Mouse (Mus musculus) spleen, postnatal 14 days (tissue): Measurements from ENCODE around the gene Gm10306.

Experiments
- DNase-seq, 2 experiments: peaks; one replicate each; pipeline ENCODE4 v3.0.0; 2021 to 2022; ENCODE audit warnings: low spot score in 2 of 2

Gm10306 gene

DNA sequence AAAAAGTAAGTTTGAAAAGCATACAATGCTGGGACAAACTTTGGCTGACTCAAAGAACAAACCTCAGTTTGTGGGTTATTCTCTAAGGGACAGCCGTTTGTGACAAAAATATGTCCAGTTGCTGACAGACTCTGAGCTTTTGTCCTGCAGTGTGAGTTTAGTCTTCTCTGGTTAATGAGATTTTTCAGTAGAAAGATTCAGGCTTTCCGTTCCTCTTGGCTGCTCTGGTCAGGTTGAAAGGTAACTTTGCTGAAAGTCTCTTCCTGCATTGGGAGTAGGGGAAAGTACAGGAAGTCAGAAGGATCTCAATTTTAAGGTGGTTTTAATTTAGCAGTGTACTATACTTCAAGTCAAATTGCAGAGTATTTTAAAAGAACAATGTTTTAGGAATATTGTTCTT, 49.2 kb downstream of the Gm10306 start:
- no peak for DNase-seq
